Mouse (Mus musculus) hindbrain, embryonic 14.5 days (tissue): Measurements from ENCODE around the gene Tmem59l. TPM values are rescaled to one million over a fixed set of nuclear protein-coding genes. Genes with fewer than 3 reads are reported as not detected.

Experiments used
- ATAC-seq: fragments of 200-750 bp; cut with Nextera tagmentation; 2 replicates; pipeline ENCODE4 v1.8.0; 2017; ENCODE audit warnings: moderate number of reproducible peaks, mild to moderate bottlenecking, moderate TSS enrichment, moderate library complexity; ENCODE audit not compliant: low FRiP score
- DNase-seq: peaks from one replicate; pipeline ENCODE4 v3.0.0-alpha.2; 2015; ENCODE audit warnings: low spot score
- H3K27ac ChIP-seq: fragments of 300-500 bp; sonication (generic); 2 replicates; pipeline ENCODE4 v1.5.1; 2014; ENCODE audit warnings: mild to moderate bottlenecking, moderate library complexity
- H3K27me3 ChIP-seq: fragments of 300-500 bp; sonication (generic); 2 replicates; pipeline ENCODE4 v1.6.1; 2014; ENCODE audit warnings: mild to moderate bottlenecking, low read length, mixed read lengths; ENCODE audit not compliant: control insufficient read depth, insufficient read depth
- H3K36me3 ChIP-seq: fragments of 300-500 bp; sonication (generic); replicated peaks from 2 replicates; pipeline ENCODE4 v1.6.1; 2014; ENCODE audit not compliant: control insufficient read depth, insufficient read depth
- H3K4me1 ChIP-seq: fragments of 300-500 bp; sonication (generic); replicated peaks from 2 replicates; pipeline ENCODE4 v1.6.1; 2014; ENCODE audit warnings: antibody characterized with exemption, low read length, mixed read lengths; ENCODE audit not compliant: control insufficient read depth, insufficient read depth
- H3K4me2 ChIP-seq: fragments of 300-500 bp; sonication (generic); replicated peaks from 2 replicates; pipeline ENCODE4 v1.6.1; 2014; ENCODE audit warnings: mild to moderate bottlenecking, moderate library complexity
- H3K4me3 ChIP-seq: fragments of 300-500 bp; sonication (generic); replicated peaks from 2 replicates; pipeline ENCODE4 v1.5.1; 2014; ENCODE audit warnings: mild to moderate bottlenecking, low read length
- H3K9ac ChIP-seq: fragments of 300-500 bp; sonication (generic); 2 replicates; pipeline ENCODE4 v1.6.1; 2014
- H3K9me3 ChIP-seq: fragments of 300-500 bp; sonication (generic); 2 replicates; pipeline ENCODE4 v1.6.1; 2016; ENCODE audit warnings: low read length; ENCODE audit not compliant: control insufficient read depth
- WGBS: fragments of 180-500 bp; shearing (Covaris S2); extraction: QIAGEN DNeasy Blood & Tissue Kit; methylation state at CpG from one replicate; pipeline ENCODE4 v1.1.7; 2014; 5-methylcytosine and 5-hydroxymethylcytosine counted together
- polyA plus RNA-seq: library from polyadenylated mRNA; unstranded; fragments of >200 nt; fragmentation: Nextera tagmentation; extraction: Ambion mirVana; gene quantifications from 2 replicates; pipeline ENCODE4 v1.2.1, GENCODE M21; 2014

Tmem59l gene
- polyA plus RNA-seq, 1 experiment from 2014 or later, result 143 TPM

DNA sequence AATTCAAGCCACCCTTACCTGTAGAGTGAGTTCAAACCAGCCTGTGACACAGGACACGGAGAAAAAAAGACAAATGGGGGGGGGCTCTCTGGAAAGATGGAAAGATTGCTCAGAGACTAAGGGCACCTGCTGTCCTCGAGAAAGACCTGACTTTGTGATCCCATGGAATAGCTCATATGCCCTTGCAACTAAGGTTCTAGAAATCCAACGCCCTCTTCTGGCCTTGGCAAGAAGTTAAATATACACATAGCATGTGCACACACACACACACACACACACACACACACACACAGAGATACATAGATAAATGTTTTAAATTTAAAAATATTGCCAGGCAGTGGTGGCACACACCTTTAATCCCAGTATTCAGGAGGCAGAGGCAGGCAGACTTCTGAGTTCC is 46.9 kb downstream of the Tmem59l start:
- H3K4me1 ChIP-seq, result peaks cover 22% of the 10 kb centered on the region
- H3K4me3 ChIP-seq, result peak overlapping the region; percentile 50; the same call in 1 of the 2 replicates
- H3K9me3 ChIP-seq, result no peaks in the 10 kb centered on the region
- no peak overlapping the region for H3K27ac ChIP-seq
- no peaks in the 10 kb centered on the region for H3K36me3 ChIP-seq
- no peaks in the 10 kb centered on the region for H3K27me3 ChIP-seq
- peak overlapping the region; percentile 66; the same call in 1 of the 2 replicates for H3K9ac ChIP-seq
- ATAC-seq (no peak), DNase-seq (no peak)
- peak overlapping the region; percentile 74 for H3K4me2 ChIP-seq
- 53% methylated on average over 3 of the region's 3 CpGs for WGBS

DNA sequence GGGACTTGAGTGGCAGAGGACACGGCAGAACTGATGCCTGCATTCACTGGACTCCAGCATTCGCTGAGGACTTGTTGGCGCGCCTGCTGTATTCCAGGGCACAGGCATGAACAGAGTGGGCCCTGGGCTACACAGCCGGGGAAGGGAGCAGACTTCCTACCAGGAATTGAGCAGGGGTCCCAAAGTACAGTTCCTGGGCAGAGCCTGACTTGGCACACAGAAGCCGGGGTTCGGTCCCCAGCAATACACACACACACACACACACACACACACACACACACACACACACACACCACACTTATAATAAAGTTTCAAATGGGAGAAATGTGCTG is 47.3 kb downstream of the Tmem59l start:
- Histone ChIP-seq H3K9me3 (no peaks in the 10 kb centered on the region), H3K4me3 (peak overlapping the region; percentile 50), H3K4me2 (peak overlapping the region; percentile 74), H3K27me3 (no peaks in the 10 kb centered on the region), H3K4me1 (peaks cover 22% of the 10 kb centered on the region), H3K36me3 (no peaks in the 10 kb centered on the region), H3K27ac (peak overlapping the region; percentile 83), H3K9ac (peak overlapping the region; percentile 66)
- WGBS, result 9% methylated on average over 7 of the region's 7 CpGs
- ATAC-seq (no peak; the same call in 1 of the 2 replicates), DNase-seq (no peak)

DNA sequence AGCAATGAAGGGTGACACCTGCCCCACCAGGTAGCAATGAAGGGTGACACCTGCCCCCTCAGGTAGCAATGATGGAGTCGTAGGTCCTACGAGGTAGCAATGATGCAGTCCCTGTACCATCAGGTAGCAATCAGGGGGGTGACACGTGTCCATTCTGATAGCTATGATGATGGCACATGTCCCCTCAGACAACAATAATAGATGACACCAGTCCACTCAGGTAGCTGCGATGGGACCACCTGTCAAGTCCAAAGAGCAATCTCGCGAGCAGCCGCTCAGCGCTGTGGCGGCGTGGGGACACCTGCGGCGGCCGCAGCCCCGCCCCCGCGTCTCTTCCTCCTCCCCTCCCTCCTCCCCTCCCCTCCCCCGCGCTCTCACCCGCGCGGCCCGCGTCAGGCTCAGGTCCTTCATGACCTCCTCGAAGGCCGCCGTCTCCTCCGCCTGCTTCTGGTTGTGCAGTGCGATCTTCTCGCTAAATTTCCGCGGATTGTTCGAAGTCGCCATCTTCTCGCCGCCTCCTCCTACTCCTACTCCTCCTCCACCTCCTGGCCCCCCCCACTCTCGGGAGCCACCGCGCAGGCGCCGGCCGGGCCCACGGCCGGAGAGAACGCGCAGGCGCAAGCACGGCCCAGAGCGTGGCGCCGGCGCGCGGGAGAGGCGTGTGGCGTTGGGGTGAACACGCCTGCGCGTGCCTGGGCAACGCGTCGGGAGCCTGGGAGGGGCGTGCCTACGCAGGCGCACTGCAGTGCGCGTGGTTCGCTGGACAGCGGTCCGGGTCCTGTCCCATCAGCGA is 47.9 kb downstream of the Tmem59l start, which contains the start of gene Crtc1:
Crtc1 (minus strand) TSS at position 525 of the 793 bp plus-strand sequence.
- Histone ChIP-seq H3K36me3 (no peaks in the 10 kb centered on the region), H3K4me2 (peak within 1 kb of the TSS; percentile 74), H3K27me3 (no peaks in the 10 kb centered on the region), H3K27ac (peak within 1 kb of the TSS; percentile 83), H3K9ac (peak within 1 kb of the TSS; percentile 66), H3K9me3 (no peaks in the 10 kb centered on the region), H3K4me3 (peak within 1 kb of the TSS; percentile 50), H3K4me1 (peaks cover 22% of the 10 kb centered on the region)
- under 1% methylated on average over 69 of the region's 70 CpGs for WGBS
- ATAC-seq (peak; percentile 97), DNase-seq (peak; percentile 99)

GRCm38 (mm10) chr8:70438423-70438822 is 48.7 kb downstream of the Tmem59l start:
- Histone ChIP-seq H3K4me1 (peaks cover 22% of the 10 kb centered on the region), H3K4me2 (peak overlapping the region; percentile 74), H3K9me3 (no peaks in the 10 kb centered on the region), H3K4me3 (peak overlapping the region; percentile 50), H3K9ac (peak overlapping the region; percentile 66), H3K27me3 (no peaks in the 10 kb centered on the region), H3K27ac (no peak overlapping the region), H3K36me3 (no peaks in the 10 kb centered on the region)
- DNase-seq, result no peak
- no peak for ATAC-seq
- WGBS, result 88% methylated on average over 2 of the region's 2 CpGs

DNA sequence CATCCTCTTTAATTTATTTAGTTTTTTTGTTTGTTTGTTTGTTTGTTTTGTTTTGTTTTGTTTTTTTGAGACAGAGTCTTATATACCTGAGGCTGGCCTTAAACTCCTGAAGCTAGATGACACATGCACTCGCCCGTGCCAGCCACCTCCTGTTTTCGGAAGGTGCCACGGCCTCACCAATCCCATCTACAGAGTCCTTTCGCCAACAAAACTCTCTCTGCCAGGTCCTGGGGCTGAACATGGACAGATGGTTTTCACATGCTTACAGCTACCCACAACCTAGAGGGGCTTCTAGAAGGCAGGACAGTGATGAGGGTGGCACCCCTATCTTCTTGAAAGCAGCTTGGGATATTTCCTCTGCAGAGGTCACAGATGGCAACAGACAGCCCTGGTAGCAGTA is 52.0 kb downstream of the Tmem59l start:
- Histone ChIP-seq H3K27me3 (no peaks in the 10 kb centered on the region), H3K9me3 (no peaks in the 10 kb centered on the region), H3K9ac (no peak overlapping the region), H3K4me2 (no peak overlapping the region), H3K27ac (no peak overlapping the region), H3K36me3 (no peaks in the 10 kb centered on the region), H3K4me3 (no peak overlapping the region), H3K4me1 (peaks cover 21% of the 10 kb centered on the region)
- 91% methylated on average over 5 of the region's 5 CpGs for WGBS
- no peak for ATAC-seq
- DNase-seq, result no peak

Other genes with a start within 250 kb of the Tmem59l start
- 23.5 and 25.1 TPM in 2 replicates for gene Homer3, start 204.5 kb downstream of the Tmem59l start, polyA plus RNA-seq
- 41.8 and 42.5 TPM in 2 replicates for gene Ddx49, start 184.9 kb downstream of the Tmem59l start, polyA plus RNA-seq
- 256 and 288 TPM in 2 replicates for gene Cope, start 184.8 kb downstream of the Tmem59l start, polyA plus RNA-seq
- gene Cers1, start 171.6 kb downstream of the Tmem59l start, polyA plus RNA-seq, result 42.9 TPM in 2 replicates
- 0.23 and 3.2 TPM in 2 replicates for gene Gdf1, start 157.5 kb downstream of the Tmem59l start, polyA plus RNA-seq
- gene Upf1, start 134.1 kb downstream of the Tmem59l start, polyA plus RNA-seq, result 17.3 and 17.9 TPM in 2 replicates
- gene Comp, start 113.8 kb downstream of the Tmem59l start, polyA plus RNA-seq, result 0.10 and 0.27 TPM in 2 replicates
- 48.1 and 53.9 TPM in 2 replicates for gene Crtc1, start 47.8 kb downstream of the Tmem59l start, polyA plus RNA-seq
- gene Klhl26, start 10.4 kb downstream of the Tmem59l start, polyA plus RNA-seq, result 28.5 and 30.0 TPM in 2 replicates
- gene Crlf1, start 5.8 kb upstream of the Tmem59l start, polyA plus RNA-seq, result 6.3 and 6.9 TPM in 2 replicates
- 161 and 166 TPM in 2 replicates for gene Rex1bd, start 19.4 kb upstream of the Tmem59l start, polyA plus RNA-seq
- gene Uba52, start 23.4 kb upstream of the Tmem59l start, polyA plus RNA-seq, result 622 and 778 TPM in 2 replicates
- 328 and 332 TPM in 2 replicates for gene Fkbp8, start 40.4 kb upstream of the Tmem59l start, polyA plus RNA-seq
- 45.4 and 46.5 TPM in 2 replicates for gene Kxd1, start 40.6 kb upstream of the Tmem59l start, polyA plus RNA-seq
- gene Ell, start 52.1 kb upstream of the Tmem59l start, polyA plus RNA-seq, result 14.8 and 15.1 TPM in 2 replicates
- 86.8 and 96.6 TPM in 2 replicates for gene Isyna1, start 107.0 kb upstream of the Tmem59l start, polyA plus RNA-seq
- 165 and 173 TPM in 2 replicates for gene Ssbp4, start 121.5 kb upstream of the Tmem59l start, polyA plus RNA-seq
- 0.98 and 1.6 TPM in 2 replicates for gene Lrrc25, start 128.8 kb upstream of the Tmem59l start, polyA plus RNA-seq
- 0.14 and 0.28 TPM in 2 replicates for gene Gdf15, start 145.1 kb upstream of the Tmem59l start, polyA plus RNA-seq
- 74.0 and 89.3 TPM in 2 replicates for gene Pgpep1, start 173.0 kb upstream of the Tmem59l start, polyA plus RNA-seq
- 180 and 197 TPM in 2 replicates for gene Lsm4, start 185.9 kb upstream of the Tmem59l start, polyA plus RNA-seq
- gene Jund, start 211.6 kb upstream of the Tmem59l start, polyA plus RNA-seq, result 128 and 144 TPM in 2 replicates
- 0.07 and 0.15 TPM in 2 replicates for gene Iqcn, start 216.1 kb upstream of the Tmem59l start, polyA plus RNA-seq
- not detected in 2 replicates for gene Gm3336, start 231.2 kb upstream of the Tmem59l start, polyA plus RNA-seq
- gene Pde4c, start 236.4 kb upstream of the Tmem59l start, polyA plus RNA-seq, result 0.21 and 0.32 TPM in 2 replicates